Comparison of ENCODE assay signal across 8 mouse cellular contexts in the genomic region with DNA sequence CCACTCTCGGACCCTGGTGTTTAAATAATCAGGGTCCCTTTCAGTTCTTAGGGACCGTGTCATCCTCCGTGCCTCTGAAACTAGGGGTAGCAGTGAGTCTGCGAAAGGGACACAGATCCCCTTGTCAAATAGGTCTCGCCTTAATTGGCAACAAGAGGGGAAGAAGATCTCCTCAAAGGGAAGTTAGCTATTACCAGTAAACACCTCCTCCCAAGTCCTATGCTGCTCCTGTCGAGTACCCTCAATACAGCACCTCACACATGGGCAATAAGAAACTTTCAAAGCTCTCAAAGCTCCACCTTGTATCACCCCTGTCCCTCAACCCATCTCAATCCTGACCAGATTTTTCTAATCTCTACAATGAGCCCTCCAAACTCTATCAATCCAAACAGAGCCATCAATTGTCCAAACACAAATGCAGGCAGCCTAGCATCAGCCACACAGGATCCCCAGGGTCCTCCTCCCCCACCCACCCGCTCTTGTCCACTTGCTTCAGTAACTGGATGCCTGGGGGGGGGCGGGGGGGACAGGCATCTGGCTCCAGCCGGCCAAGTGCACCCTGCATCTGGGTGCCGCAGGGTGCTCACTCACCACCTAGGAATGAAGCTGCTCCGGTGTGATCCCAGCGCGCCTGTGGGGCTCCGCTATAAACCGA. TPM values are rescaled to one million over a fixed set of nuclear protein-coding genes. Genes with fewer than 3 reads are reported as not detected.
DNase-seq lines count a peak whose midpoint lies in the region; ATAC-seq and TF ChIP-seq lines count a peak whose summit lies in the region.
"Had no signal": no experiment of that assay in that cellular context is flagged by ENCODE, and none has a peak within 500 bp of the region (broad histone marks: within the 10 kb centered on the region; RNA-seq: fewer than 3 reads in every experiment).

No protein-coding gene starts in this region.

- H3K4me3 ChIP-seq in lung, embryonic 15.5 days, result peak overlapping the region; percentile 59
- H3K4me3 ChIP-seq in embryonic facial prominence, embryonic 15.5 days (replicated peaks), result peak overlapping the region; percentile 69
- H3K4me3 ChIP-seq in limb, embryonic 11.5 days (ENCODE audit: low read depth, low read length), result peak overlapping the region; percentile 61
- peak overlapping the region; percentile 69 for H3K4me3 ChIP-seq in olfactory bulb, adult 2 months (ENCODE audit: insufficient read depth, low read depth, low read length)

- no peak for DNase-seq in lung, postnatal 4 days
- no peak for DNase-seq in limb, embryonic 11.5 days (ENCODE audit: low spot score)
- no peak for DNase-seq in right cerebral cortex, postnatal 4 days
- no peak for DNase-seq in adrenal gland, postnatal 10 days

- no peaks in the 10 kb centered on the region for H3K9me3 ChIP-seq in lung, embryonic 15.5 days
- H3K9me3 ChIP-seq in embryonic facial prominence, embryonic 15.5 days (replicated peaks), result no peaks in the 10 kb centered on the region
- H3K9me3 ChIP-seq in limb, embryonic 11.5 days (ENCODE audit: control insufficient read depth, low read length), result no peaks in the 10 kb centered on the region

- no peak for TF ChIP-seq CTCF in olfactory bulb, adult 2 months (IDR thresholded peaks at IDR 0.05; ENCODE audit: insufficient read depth, low read depth, low read length)

- H3K9ac ChIP-seq in lung, embryonic 15.5 days, result peak overlapping the region; percentile 56
- peak overlapping the region; percentile 70 for H3K9ac ChIP-seq in embryonic facial prominence, embryonic 15.5 days
- peak overlapping the region; percentile 70 for H3K9ac ChIP-seq in limb, embryonic 11.5 days (ENCODE audit: low read length)

- H3K36me3 ChIP-seq in lung, embryonic 15.5 days, result no peaks in the 10 kb centered on the region
- no peaks in the 10 kb centered on the region for H3K36me3 ChIP-seq in embryonic facial prominence, embryonic 15.5 days
- no peaks in the 10 kb centered on the region for H3K36me3 ChIP-seq in limb, embryonic 11.5 days (ENCODE audit: control insufficient read depth, insufficient read depth, low read length)

- no peaks in the 10 kb centered on the region for H3K27me3 ChIP-seq in lung, embryonic 15.5 days
- no peaks in the 10 kb centered on the region for H3K27me3 ChIP-seq in embryonic facial prominence, embryonic 15.5 days
- H3K27me3 ChIP-seq in limb, embryonic 11.5 days (ENCODE audit: control insufficient read depth, insufficient read depth, low read length), result no peaks in the 10 kb centered on the region

- WGBS in lung, embryonic 15.5 days, result 16% methylated on average over 15 of the region's 15 CpGs
- WGBS in embryonic facial prominence, embryonic 15.5 days, result 14% methylated on average over 15 of the region's 15 CpGs
- WGBS in limb, embryonic 11.5 days, result 15% methylated on average over 15 of the region's 15 CpGs
- WGBS in olfactory bulb, adult 2 months, result 11% methylated on average over 15 of the region's 15 CpGs

- no peak; the same call in 1 of the 2 replicates for TF ChIP-seq POLR2A in olfactory bulb, adult 2 months (IDR thresholded peaks at IDR 0.05; ENCODE audit: insufficient read depth, low read depth, low read length)

- H3K4me2 ChIP-seq in lung, embryonic 15.5 days, result peak overlapping the region; percentile 91
- peak overlapping the region; percentile 99 for H3K4me2 ChIP-seq in embryonic facial prominence, embryonic 15.5 days (replicated peaks)
- H3K4me2 ChIP-seq in limb, embryonic 11.5 days (ENCODE audit: low read depth, severe bottlenecking), result peak overlapping the region; percentile 66

- H3K27ac ChIP-seq in lung, embryonic 15.5 days, result no peak overlapping the region; the same call in 1 of the 2 replicates
- peak overlapping the region; percentile 55; the same call in 1 of the 2 replicates for H3K27ac ChIP-seq in embryonic facial prominence, embryonic 15.5 days (replicated peaks)
- H3K27ac ChIP-seq in limb, embryonic 11.5 days (replicated peaks; ENCODE audit: low read depth, low read length), result no peak overlapping the region
- no peak overlapping the region for H3K27ac ChIP-seq in olfactory bulb, adult 2 months (ENCODE audit: insufficient read depth, low read depth, low read length)

- peak; percentile 21; the same call in 1 of the 2 replicates for ATAC-seq in lung, embryonic 15.5 days (ENCODE audit: borderline replicate concordance, extremely low read depth, low FRiP score, low TSS enrichment)
- no peak for ATAC-seq in embryonic facial prominence, embryonic 15.5 days (ENCODE audit: insufficient number of reproducible peaks, low FRiP score, low TSS enrichment, low read depth)
- ATAC-seq in limb, embryonic 11.5 days (ENCODE audit: insufficient number of reproducible peaks, low FRiP score, low TSS enrichment, low read depth), result peak; percentile 33; the same call in 1 of the 2 replicates

- H3K4me1 ChIP-seq in lung, embryonic 15.5 days, result peaks cover 14% of the 10 kb centered on the region; the same call in 1 of the 2 replicates
- H3K4me1 ChIP-seq in embryonic facial prominence, embryonic 15.5 days, result peaks cover 6% of the 10 kb centered on the region
- peaks cover 3% of the 10 kb centered on the region for H3K4me1 ChIP-seq in limb, embryonic 11.5 days (ENCODE audit: control insufficient read depth, insufficient read depth, low read length)
- peaks cover 11% of the 10 kb centered on the region for H3K4me1 ChIP-seq in olfactory bulb, adult 2 months (ENCODE audit: control insufficient read depth, insufficient read depth, low read length)

RNA-seq across cellular contexts. Expression of a gene that starts 0.4 kb away (rescaled TPM):
- 12.0 and 13.0 TPM in 2 replicates for polyA plus RNA-seq in lung, embryonic 15.5 days (2015; fragmentation: Nextera tagmentation; extraction: Ambion mirVana)
- 14.8 and 16.3 TPM in 2 replicates for polyA plus RNA-seq in embryonic facial prominence, embryonic 15.5 days (2015; fragmentation: Nextera tagmentation; extraction: Ambion mirVana)
- polyA plus RNA-seq in limb, embryonic 11.5 days (2014; fragmentation: Nextera tagmentation; extraction: Ambion mirVana), result 4.7 and 6.4 TPM in 2 replicates
- polyA plus RNA-seq in olfactory bulb, adult 2 months (2012; ENCODE audit: insufficient read depth, insufficient read length, low replicate concordance, missing spikeins), result not detected in 2 replicates
- total RNA-seq in adrenal gland, postnatal 10 days (2021), result 10 to 100 TPM in 1 of 2 experiments, 1 to 10 TPM in 1; 9.2 to 12.6 TPM

RNA-seq across cellular contexts. Expression of a gene that starts 16.9 kb away (rescaled TPM):
- polyA plus RNA-seq in lung, embryonic 15.5 days (2015; fragmentation: Nextera tagmentation; extraction: Ambion mirVana), result 57.5 and 58.9 TPM in 2 replicates
- polyA plus RNA-seq in embryonic facial prominence, embryonic 15.5 days (2015; fragmentation: Nextera tagmentation; extraction: Ambion mirVana), result 60.2 and 66.1 TPM in 2 replicates
- 71.2 and 76.7 TPM in 2 replicates for polyA plus RNA-seq in limb, embryonic 11.5 days (2014; fragmentation: Nextera tagmentation; extraction: Ambion mirVana)
- polyA plus RNA-seq in olfactory bulb, adult 2 months (2012; ENCODE audit: insufficient read depth, insufficient read length, low replicate concordance, missing spikeins), result not detected in 2 replicates
- 10 to 100 TPM; 71.9 to 73.6 TPM for total RNA-seq in adrenal gland, postnatal 10 days (2021)
- total RNA-seq: neutrophil, adult 5-6 weeks had no signal

RNA-seq across cellular contexts. Expression of a gene that starts 18.8 kb away (rescaled TPM):
- 95.9 and 96.3 TPM in 2 replicates for polyA plus RNA-seq in lung, embryonic 15.5 days (2015; fragmentation: Nextera tagmentation; extraction: Ambion mirVana)
- polyA plus RNA-seq in embryonic facial prominence, embryonic 15.5 days (2015; fragmentation: Nextera tagmentation; extraction: Ambion mirVana), result 112 and 117 TPM in 2 replicates
- polyA plus RNA-seq in limb, embryonic 11.5 days (2014; fragmentation: Nextera tagmentation; extraction: Ambion mirVana), result 56.5 and 57.2 TPM in 2 replicates
- not detected in 2 replicates for polyA plus RNA-seq in olfactory bulb, adult 2 months (2012; ENCODE audit: insufficient read depth, insufficient read length, low replicate concordance, missing spikeins)
- total RNA-seq in adrenal gland, postnatal 10 days (2021), result 10 to 100 TPM; 33.6 to 36.8 TPM

RNA-seq across cellular contexts. Expression of a gene that starts 25.5 kb away (rescaled TPM):
- polyA plus RNA-seq in lung, embryonic 15.5 days (2015; fragmentation: Nextera tagmentation; extraction: Ambion mirVana), result 145 and 155 TPM in 2 replicates
- polyA plus RNA-seq in embryonic facial prominence, embryonic 15.5 days (2015; fragmentation: Nextera tagmentation; extraction: Ambion mirVana), result 124 TPM in 2 replicates
- 175 and 177 TPM in 2 replicates for polyA plus RNA-seq in limb, embryonic 11.5 days (2014; fragmentation: Nextera tagmentation; extraction: Ambion mirVana)
- polyA plus RNA-seq in olfactory bulb, adult 2 months (2012; ENCODE audit: insufficient read depth, insufficient read length, low replicate concordance, missing spikeins), result 488 TPM in 1 of 2 replicates, not detected in the other
- total RNA-seq in adrenal gland, postnatal 10 days (2021), result 100 to 1,000 TPM; 130 to 173 TPM

RNA-seq across cellular contexts. Expression of a gene that starts 38.6 kb away (rescaled TPM):
- 5.3 and 5.8 TPM in 2 replicates for polyA plus RNA-seq in lung, embryonic 15.5 days (2015; fragmentation: Nextera tagmentation; extraction: Ambion mirVana)
- polyA plus RNA-seq in embryonic facial prominence, embryonic 15.5 days (2015; fragmentation: Nextera tagmentation; extraction: Ambion mirVana), result 10.9 and 11.0 TPM in 2 replicates
- polyA plus RNA-seq in limb, embryonic 11.5 days (2014; fragmentation: Nextera tagmentation; extraction: Ambion mirVana), result 7.4 and 7.6 TPM in 2 replicates
- not detected in 2 replicates for polyA plus RNA-seq in olfactory bulb, adult 2 months (2012; ENCODE audit: insufficient read depth, insufficient read length, low replicate concordance, missing spikeins)
- total RNA-seq in adrenal gland, postnatal 10 days (2021), result 10 to 100 TPM in 1 of 2 experiments, 1 to 10 TPM in 1; 7.6 to 11.5 TPM

Comparison
In these comparisons a context has a peak if more than half of its experiments do, and no peak if none do; other contexts are left out.
1. RNA of a gene that starts 16.9 kb away (polyA plus RNA-seq): 71.2 to 76.7 TPM in limb, embryonic 11.5 days, 60.2 to 66.1 TPM in embryonic facial prominence, embryonic 15.5 days and 57.5 to 58.9 TPM in lung, embryonic 15.5 days; not detected in olfactory bulb, adult 2 months; every median in the first group is over 10 times any median in the second.
2. RNA of a gene that starts 18.8 kb away (polyA plus RNA-seq): 112 to 117 TPM in embryonic facial prominence, embryonic 15.5 days, 95.9 to 96.3 TPM in lung, embryonic 15.5 days and 56.5 to 57.2 TPM in limb, embryonic 11.5 days; not detected in olfactory bulb, adult 2 months; every median in the first group is over 10 times any median in the second.
3. Peak in every context shown above with its lines, with median percentiles within 50 percentile points of each other: H3K4me2 ChIP-seq, H3K4me3 ChIP-seq and H3K9ac ChIP-seq.